Mouse (Mus musculus) midbrain, embryonic 12.5 days (tissue): Measurements from ENCODE around the gene Hyal1. TPM values are rescaled to one million over a fixed set of nuclear protein-coding genes. Genes with fewer than 3 reads are reported as not detected.
"Not testable (repeated sequence)": the region's sequence is repeated elsewhere in the genome, so short reads cannot be mapped to it uniquely, and the experiment has no call there.

Experiments
- ATAC-seq: fragments of 200-750 bp; cut with Nextera tagmentation; 2 replicates; pipeline ENCODE4 v1.8.0; 2017; ENCODE audit warnings: low read depth, moderate TSS enrichment, moderate library complexity; ENCODE audit not compliant: low FRiP score
- H3K27ac ChIP-seq: fragments of 300-500 bp; sonication (generic); replicated peaks from 2 replicates; pipeline ENCODE4 v1.5.1; 2016; ENCODE audit warnings: mild to moderate bottlenecking
- H3K27me3 ChIP-seq: fragments of 300-500 bp; sonication (generic); 2 replicates; pipeline ENCODE4 v1.6.1; 2016; ENCODE audit warnings: mild to moderate bottlenecking
- H3K36me3 ChIP-seq: fragments of 300-500 bp; sonication (generic); 2 replicates; pipeline ENCODE4 v1.6.1; 2016
- H3K4me1 ChIP-seq: fragments of 300-500 bp; sonication (generic); 2 replicates; pipeline ENCODE4 v1.6.1; 2016
- H3K4me2 ChIP-seq: fragments of 300-500 bp; sonication (generic); replicated peaks from 2 replicates; pipeline ENCODE4 v1.6.1; 2016; ENCODE audit warnings: mild to moderate bottlenecking, moderate library complexity
- H3K4me3 ChIP-seq: fragments of 300-500 bp; sonication (generic); 2 replicates; pipeline ENCODE4 v1.5.1; 2016; ENCODE audit warnings: mild to moderate bottlenecking
- H3K9ac ChIP-seq: fragments of 300-500 bp; sonication (generic); replicated peaks from 2 replicates; pipeline ENCODE4 v1.6.1; 2016; ENCODE audit warnings: mild to moderate bottlenecking, moderate library complexity
- H3K9me3 ChIP-seq: fragments of 300-500 bp; sonication (generic); 2 replicates; pipeline ENCODE4 v1.6.1; 2016; ENCODE audit warnings: mild to moderate bottlenecking
- WGBS: fragments of 180-500 bp; shearing (Covaris S2); methylation state at CpG from one replicate; pipeline ENCODE4 v1.1.7; 2016; 5-methylcytosine and 5-hydroxymethylcytosine counted together
- polyA plus RNA-seq: library from polyadenylated mRNA; unstranded; fragments of >200 nt; fragmentation: Nextera tagmentation; extraction: Ambion mirVana; gene quantifications from 2 replicates; pipeline ENCODE4 v1.2.1, GENCODE M21; 2016

Gene Hyal1
- polyA plus RNA-seq, 1 experiment from 2014 or later, result 9.0 TPM

DNA sequence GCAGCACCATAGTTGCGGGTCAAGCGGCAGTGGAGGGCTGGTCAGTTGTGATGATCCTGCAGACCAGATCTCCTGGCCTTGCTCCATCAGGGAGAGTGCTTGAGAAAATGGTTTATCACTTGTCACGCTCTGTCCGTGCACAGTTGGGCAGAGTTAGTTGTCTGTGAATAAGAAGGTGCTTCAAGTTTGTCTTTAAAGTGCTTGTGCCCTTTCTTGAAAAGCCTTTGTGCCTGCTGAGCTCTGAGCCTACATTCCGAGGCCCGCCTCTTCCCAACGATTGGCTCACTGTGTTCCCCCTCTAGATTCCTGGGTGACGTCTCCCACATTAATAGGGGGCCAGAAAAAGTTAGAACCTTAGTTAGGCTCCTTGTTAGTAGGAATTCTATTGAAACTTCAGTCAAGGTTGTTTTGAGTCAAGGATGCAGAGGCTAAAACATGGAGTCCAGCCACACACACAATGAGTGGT, 24.8 kb upstream of the Hyal1 start:
- Histone ChIP-seq H3K27ac (no peak overlapping the region), H3K27me3 (peaks cover 64% of the 10 kb centered on the region), H3K9me3 (no peaks in the 10 kb centered on the region), H3K36me3 (peaks cover 3% of the 10 kb centered on the region), H3K9ac (peak overlapping the region; percentile 54), H3K4me2 (peak overlapping the region; percentile 58), H3K4me3 (peak overlapping the region; percentile 36), H3K4me1 (peaks cover 60% of the 10 kb centered on the region)
- ATAC-seq, result no peak
- WGBS, result 6% methylated on average over 8 of the region's 8 CpGs

DNA sequence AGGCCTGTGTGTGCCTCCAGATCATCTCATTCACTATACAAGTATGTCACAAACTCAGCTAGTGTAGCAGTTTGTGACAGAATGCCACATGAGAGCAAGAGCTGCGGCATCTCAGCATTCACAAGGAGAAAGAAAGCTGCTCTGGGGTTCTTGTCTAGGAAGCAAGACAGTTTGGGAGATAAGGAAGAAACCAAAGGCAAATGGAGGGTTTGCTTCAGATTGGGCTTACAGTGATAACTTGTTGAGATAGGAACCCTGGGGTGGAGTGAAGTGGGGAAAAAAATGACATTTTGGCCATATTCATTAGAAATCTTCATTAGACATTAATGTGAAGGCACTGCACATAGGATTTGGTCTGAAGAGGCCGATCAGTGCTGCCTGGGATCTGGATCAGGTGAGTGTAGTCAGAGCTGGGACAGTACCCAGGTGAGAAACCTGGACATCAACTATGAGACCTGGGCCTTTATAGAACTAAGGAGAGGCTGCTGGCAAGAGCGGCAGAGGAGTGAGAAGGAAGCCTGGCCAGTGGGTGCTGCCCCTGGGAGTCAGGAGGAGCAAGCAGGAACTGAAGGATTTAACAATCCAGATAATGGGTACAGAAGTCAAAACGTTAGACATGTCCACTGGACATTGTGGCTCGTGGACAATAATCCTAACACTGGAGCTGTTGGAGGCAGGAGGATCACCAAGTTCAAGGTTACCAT, 23.9 kb upstream of the Hyal1 start:
- H3K4me1 ChIP-seq, result peaks cover 54% of the 10 kb centered on the region

DNA sequence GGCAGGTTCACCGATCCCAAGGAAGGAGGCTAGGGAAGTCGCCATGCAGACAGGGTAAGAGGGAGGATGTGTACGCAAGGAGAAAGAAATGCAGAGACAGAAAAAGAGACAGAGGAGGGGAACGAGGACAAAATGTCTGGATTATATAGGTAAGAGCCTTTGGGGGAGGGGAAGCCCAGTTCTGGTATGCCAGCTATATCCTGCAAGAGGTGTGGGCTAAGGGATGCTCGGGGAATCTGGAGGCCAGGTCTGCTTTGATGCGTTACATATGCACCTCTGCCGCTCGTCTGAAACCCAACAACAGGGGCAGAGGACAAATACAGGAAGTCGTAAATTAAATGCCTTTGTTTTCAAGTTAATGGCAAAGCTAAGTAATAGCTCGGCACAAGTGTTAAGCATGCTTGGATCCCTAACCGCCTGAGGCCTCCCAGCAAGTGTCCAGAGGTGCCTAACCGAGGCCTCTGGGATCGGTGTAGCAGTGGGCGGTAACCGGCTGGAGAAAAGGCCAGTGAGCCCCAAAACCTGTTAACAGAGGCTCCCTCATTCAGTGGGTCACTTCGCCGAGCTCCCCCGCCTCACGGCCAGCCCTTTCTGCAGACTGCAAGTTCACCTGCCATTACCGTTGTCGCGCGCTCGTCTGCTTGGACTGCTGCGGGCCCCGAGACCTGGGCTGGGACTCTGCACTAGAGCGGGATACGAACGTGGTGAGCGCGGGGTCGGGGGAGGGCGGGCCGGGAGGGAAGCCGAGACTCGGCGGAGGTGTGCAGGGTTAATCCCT, 23.0 kb upstream of the Hyal1 start:
- peak overlapping the region; percentile 68 for H3K9ac ChIP-seq
- peak overlapping the region; percentile 88 for H3K27ac ChIP-seq
- H3K4me3 ChIP-seq, result peak overlapping the region; percentile 79
- peak overlapping the region; percentile 94 for H3K4me2 ChIP-seq
- H3K9me3 ChIP-seq, result no peaks in the 10 kb centered on the region
- H3K27me3 ChIP-seq, result peaks cover 50% of the 10 kb centered on the region
- peaks cover 54% of the 10 kb centered on the region for H3K4me1 ChIP-seq
- peak; percentile 81 for ATAC-seq
- WGBS, result 7% methylated on average over 37 of the region's 37 CpGs
- peaks cover 20% of the 10 kb centered on the region for H3K36me3 ChIP-seq

More for the DNA sequence above, 23.9 kb upstream of the Hyal1 start:
- Histone ChIP-seq H3K9me3 (no peaks in the 10 kb centered on the region), H3K36me3 (peaks cover 12% of the 10 kb centered on the region), H3K27ac (no peak overlapping the region), H3K9ac (no peak overlapping the region), H3K4me3 (no peak overlapping the region), H3K27me3 (peaks cover 58% of the 10 kb centered on the region), H3K4me2 (peak overlapping the region; percentile 94; the same call in 1 of the 2 replicates)
- 84% methylated on average over 5 of the region's 5 CpGs for WGBS
- ATAC-seq, result no peak

DNA sequence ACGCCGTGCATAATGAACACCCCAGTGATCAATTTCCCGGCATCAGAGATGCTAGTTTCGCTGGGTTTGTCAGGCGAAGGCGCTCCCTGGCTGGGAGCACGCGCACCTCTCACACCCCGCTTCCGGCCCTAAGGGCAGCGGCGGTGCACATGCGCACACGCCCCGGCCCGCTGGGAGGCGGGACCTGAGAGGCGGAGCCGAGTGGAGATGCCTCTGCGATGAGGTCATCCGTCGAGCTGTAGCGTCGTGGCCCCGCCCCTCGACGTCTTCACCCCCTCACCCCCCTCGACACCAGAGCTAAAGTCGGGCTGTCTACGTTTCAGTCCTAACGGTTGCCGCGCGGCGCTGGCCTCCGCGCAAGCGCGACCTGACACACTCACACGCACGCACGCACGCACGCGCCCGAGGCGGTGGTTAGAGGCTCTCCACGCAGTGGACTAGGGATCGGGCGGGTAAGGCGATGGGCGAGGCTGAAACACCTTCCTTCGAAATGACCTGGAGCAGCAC, 22.4 kb upstream of the Hyal1 start:
- peak; percentile 94 for ATAC-seq

DNA sequence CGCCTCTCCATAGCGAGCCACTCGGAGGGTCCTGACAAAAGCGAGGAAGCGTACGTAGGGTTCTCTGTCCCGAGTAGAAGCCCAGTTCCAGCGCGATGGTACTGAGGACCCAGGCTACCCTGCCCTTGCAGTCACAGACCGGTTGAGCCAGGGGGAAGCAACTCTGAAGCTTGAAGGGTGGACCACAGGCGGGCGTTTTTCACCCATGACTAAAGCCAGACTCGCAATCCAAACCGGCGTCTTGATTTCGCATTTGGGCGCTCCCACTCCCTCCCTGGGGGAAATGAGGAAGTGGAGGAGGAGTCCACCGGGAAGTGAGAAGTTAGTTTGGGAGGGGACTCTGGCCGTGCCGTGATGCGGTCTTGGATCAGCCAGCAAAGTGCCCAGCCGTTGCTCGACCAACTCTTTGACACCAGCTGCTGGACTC, 21.7 kb upstream of the Hyal1 start:
- peaks cover 36% of the 10 kb centered on the region for H3K27me3 ChIP-seq
- peak overlapping the region; percentile 94 for H3K4me2 ChIP-seq
- under 1% methylated on average over 23 of the region's 23 CpGs for WGBS
- no peak; the same call in 1 of the 2 replicates for ATAC-seq
- peaks cover 34% of the 10 kb centered on the region for H3K36me3 ChIP-seq
- H3K9me3 ChIP-seq, result no peaks in the 10 kb centered on the region
- peak overlapping the region; percentile 88 for H3K27ac ChIP-seq
- peak overlapping the region; percentile 75 for H3K9ac ChIP-seq
- peaks cover 54% of the 10 kb centered on the region for H3K4me1 ChIP-seq
- H3K4me3 ChIP-seq, result peak overlapping the region; percentile 79

More for the DNA sequence above, 22.4 kb upstream of the Hyal1 start:
- peak overlapping the region; percentile 75 for H3K9ac ChIP-seq
- peaks cover 27% of the 10 kb centered on the region for H3K36me3 ChIP-seq
- H3K9me3 ChIP-seq, result no peaks in the 10 kb centered on the region
- H3K4me2 ChIP-seq, result peak overlapping the region; percentile 94
- H3K4me1 ChIP-seq, result peaks cover 54% of the 10 kb centered on the region
- WGBS, result under 1% methylated on average over 53 of the region's 53 CpGs
- peak overlapping the region; percentile 79 for H3K4me3 ChIP-seq
- peak overlapping the region; percentile 88 for H3K27ac ChIP-seq
- peaks cover 43% of the 10 kb centered on the region for H3K27me3 ChIP-seq

DNA sequence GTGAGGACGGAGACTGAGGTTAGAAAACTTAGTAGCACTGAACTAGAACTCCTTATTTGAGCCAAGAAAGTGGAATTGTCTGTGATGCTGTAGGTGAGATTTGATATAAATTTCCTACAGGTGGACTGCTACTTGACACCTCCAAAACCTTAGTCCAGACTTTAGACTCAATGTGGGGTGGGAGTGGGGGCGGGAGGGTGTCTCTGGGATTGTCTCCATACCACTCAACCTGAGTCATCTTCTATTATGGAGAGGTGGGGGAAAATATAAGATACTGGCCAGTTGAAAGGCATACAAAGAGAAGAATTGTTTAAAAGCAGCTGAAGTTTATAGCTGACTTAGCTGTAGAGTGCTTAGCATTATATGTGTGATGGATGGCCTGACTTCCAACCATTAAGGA, 21.0 kb upstream of the Hyal1 start:
- Histone ChIP-seq H3K27me3 (peaks cover 30% of the 10 kb centered on the region), H3K36me3 (peaks cover 40% of the 10 kb centered on the region), H3K27ac (no peak overlapping the region), H3K4me1 (peaks cover 51% of the 10 kb centered on the region), H3K4me2 (peak overlapping the region; percentile 94), H3K9ac (peak overlapping the region; percentile 75), H3K4me3 (peak overlapping the region; percentile 79), H3K9me3 (no peaks in the 10 kb centered on the region)
- no peak for ATAC-seq
- WGBS, result 42% methylated on average over 2 of the region's 2 CpGs

DNA sequence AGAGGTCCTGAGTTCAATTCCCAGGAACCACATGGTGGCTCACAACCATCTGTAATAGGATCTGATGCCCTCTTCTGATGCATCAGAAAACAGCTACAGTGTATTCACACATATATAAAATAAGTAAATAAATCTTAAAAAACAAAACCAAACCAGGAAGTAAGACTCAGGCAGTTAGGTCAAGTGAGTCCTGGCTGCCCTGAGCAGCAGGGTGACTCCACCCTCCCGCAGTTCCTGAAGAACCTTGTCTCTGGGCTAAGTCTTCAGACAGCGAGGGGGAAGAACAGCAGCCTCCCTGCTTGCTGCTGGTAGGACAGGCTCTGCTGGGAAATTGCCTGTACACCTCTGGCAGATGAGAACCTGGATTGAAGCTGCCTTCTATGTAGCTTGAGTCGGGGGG, 20.4 kb upstream of the Hyal1 start:
- Histone ChIP-seq H3K9me3 (no peaks in the 10 kb centered on the region), H3K4me3 (0 out of 2 replicates have a peak overlapping the region, but pooled peaks have one; percentile 5), H3K27ac (no peak overlapping the region), H3K27me3 (peaks cover 23% of the 10 kb centered on the region), H3K9ac (no peak overlapping the region), H3K4me2 (peak overlapping the region; percentile 94), H3K36me3 (peaks cover 47% of the 10 kb centered on the region), H3K4me1 (peaks cover 44% of the 10 kb centered on the region)
- no peak for ATAC-seq
- 88% methylated on average over 3 of the region's 3 CpGs for WGBS

DNA sequence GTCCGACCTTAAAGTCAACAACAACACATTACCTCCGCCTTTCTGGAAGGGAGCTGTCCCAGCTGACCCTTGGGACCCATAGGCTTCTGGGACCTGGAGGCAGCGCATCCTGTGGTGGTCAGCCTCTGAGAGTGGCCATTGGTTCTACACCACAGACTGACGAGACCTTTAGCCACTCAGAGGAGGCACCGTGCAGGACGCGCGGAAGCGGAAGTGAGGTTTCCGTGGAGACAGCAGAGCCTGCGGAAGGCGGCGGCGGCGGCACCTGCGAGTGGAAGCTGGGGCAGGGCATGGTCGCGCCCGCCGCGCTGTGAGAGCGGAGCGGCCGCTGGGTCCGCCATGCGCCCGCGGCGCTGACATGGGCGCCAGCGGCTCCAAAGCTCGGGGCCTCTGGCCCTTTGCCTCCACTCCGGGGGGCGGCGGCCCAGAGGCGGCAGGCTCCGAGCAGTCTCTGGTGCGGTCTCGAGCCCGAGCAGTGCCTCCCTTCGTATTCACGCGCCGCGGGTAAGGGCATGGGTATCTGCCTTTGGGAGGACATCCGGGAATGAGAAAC, 13.6 kb upstream of the Hyal1 start, which contains the start of gene Tusc2:
Gene Tusc2 (plus strand): TSS at position 227 of the 553 bp plus-strand sequence.
- Histone ChIP-seq H3K4me2 (peak within 1 kb of the TSS; percentile 81), H3K9me3 (no peaks in the 10 kb centered on the region), H3K36me3 (peaks cover 58% of the 10 kb centered on the region), H3K4me3 (peak within 1 kb of the TSS; percentile 88), H3K9ac (peak within 1 kb of the TSS; percentile 88), H3K4me1 (peaks cover 29% of the 10 kb centered on the region), H3K27me3 (no peaks in the 10 kb centered on the region), H3K27ac (peak within 1 kb of the TSS; percentile 63)
- WGBS, result under 1% methylated on average over 39 of the region's 46 CpGs
- ATAC-seq, result peak; percentile 96

DNA sequence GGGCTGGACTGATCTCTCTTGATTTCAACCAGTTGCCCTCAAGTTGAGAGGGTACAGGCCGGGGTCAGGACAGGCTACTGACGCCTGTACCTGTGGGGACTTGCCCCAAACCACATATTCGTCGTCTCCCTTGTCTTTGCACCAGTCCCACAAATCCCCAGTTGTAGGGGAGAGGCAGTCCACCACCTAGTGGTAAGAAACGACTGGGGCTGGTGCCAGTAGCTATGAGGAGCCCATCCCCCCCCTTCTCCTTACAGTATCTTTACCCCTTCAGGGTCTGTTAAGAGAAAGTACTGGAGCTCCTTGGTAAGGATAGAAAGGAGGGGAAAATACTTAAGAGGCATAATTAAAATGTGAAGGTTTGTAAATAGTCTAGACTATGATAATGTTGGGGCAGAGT, 11.2 kb upstream of the Hyal1 start:
- H3K27ac ChIP-seq, H3K9me3 ChIP-seq, H3K4me3 ChIP-seq, H3K27me3 ChIP-seq, H3K4me2 ChIP-seq, H3K9ac ChIP-seq, ATAC-seq: not testable (repeated sequence)
- Histone ChIP-seq H3K36me3 (peaks cover 36% of the 10 kb centered on the region), H3K4me1 (peaks cover 40% of the 10 kb centered on the region)
- WGBS, result 50% methylated on average over 5 of the region's 5 CpGs

DNA sequence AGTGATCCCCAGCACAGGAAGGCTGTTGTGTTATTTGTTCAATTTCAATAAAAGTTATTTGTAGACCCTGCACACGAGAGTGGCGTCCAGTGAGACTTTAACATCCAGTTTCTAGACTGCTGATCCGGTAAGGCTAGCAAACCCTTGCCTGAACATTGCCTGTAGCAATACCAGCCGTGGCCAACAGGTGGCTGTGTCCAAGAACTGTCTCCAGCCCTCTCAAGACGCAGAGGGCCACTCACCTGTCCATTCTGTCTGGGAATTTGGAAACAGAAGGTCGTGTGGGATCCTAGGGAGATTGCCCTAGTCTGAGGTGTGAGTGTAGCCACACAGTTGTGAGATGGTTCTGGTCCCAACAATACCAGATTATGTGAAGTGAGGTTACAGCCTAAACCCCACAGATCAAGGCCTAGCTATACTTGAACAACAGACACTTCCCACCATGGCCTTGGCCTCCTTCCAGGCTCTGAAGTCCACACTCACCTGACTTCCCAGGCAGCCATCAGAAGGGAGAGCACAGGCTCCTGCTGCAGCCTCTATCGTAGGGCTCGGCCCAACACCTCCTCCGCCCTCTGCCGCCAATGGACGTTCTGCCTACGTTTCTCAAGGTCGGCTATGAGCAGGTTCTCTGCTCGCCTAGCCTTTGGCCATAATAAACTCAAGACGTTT, 10.6 kb upstream of the Hyal1 start:
- 60% methylated on average over 15 of the region's 15 CpGs for WGBS
- Histone ChIP-seq H3K9me3 (no peaks in the 10 kb centered on the region), H3K27me3 (no peaks in the 10 kb centered on the region), H3K4me1 (peaks cover 47% of the 10 kb centered on the region), H3K4me3 (no peak overlapping the region), H3K4me2 (no peak overlapping the region), H3K27ac (no peak overlapping the region), H3K9ac (no peak overlapping the region), H3K36me3 (peaks cover 36% of the 10 kb centered on the region)
- no peak for ATAC-seq

DNA sequence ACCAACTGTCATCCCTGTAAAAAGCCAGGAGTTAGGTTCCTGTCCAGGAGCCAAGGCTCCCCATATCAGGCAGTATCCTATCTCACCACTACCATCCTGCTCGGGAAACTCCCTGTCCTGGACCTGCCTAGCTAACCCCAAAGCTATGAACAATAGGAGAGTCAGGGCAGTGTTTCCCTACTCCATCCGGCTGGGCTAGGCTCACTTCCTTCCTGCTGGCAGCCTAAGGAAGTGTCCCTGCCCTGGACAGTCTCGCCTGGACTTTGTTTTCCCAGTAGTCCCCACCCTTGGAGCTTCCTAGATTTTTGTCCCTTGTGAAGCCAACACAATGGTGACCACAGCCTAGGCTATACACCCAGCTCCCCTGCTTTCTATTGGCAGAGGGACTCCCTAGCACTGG, 9.9 kb upstream of the Hyal1 start:
- no peak overlapping the region for H3K4me3 ChIP-seq
- no peak overlapping the region for H3K4me2 ChIP-seq
- WGBS, result 75% methylated on average over 3 of the region's 3 CpGs
- no peaks in the 10 kb centered on the region for H3K27me3 ChIP-seq
- no peak for ATAC-seq
- H3K9me3 ChIP-seq, result no peaks in the 10 kb centered on the region
- no peak overlapping the region for H3K27ac ChIP-seq
- H3K9ac ChIP-seq, result no peak overlapping the region
- peaks cover 36% of the 10 kb centered on the region for H3K36me3 ChIP-seq
- H3K4me1 ChIP-seq, result peaks cover 53% of the 10 kb centered on the region
